Mouse (Mus musculus) forebrain, embryonic 12.5 days (tissue): Measurements from ENCODE around the gene Fez2. TPM values are rescaled to one million over a fixed set of nuclear protein-coding genes. Genes with fewer than 3 reads are reported as not detected.

ENCODE experiments used
- ATAC-seq: fragments of 200-750 bp; cut with Nextera tagmentation; 2 replicates; pipeline ENCODE4 v1.8.0; 2017; ENCODE audit warnings: moderate TSS enrichment; ENCODE audit not compliant: low FRiP score
- H3K27ac ChIP-seq: fragments of 300-500 bp; sonication (generic); 2 replicates; pipeline ENCODE4 v1.5.1; 2016; ENCODE audit warnings: mild to moderate bottlenecking
- H3K27me3 ChIP-seq: fragments of 300-500 bp; sonication (generic); 2 replicates; pipeline ENCODE4 v1.6.1; 2016; ENCODE audit warnings: mild to moderate bottlenecking
- H3K36me3 ChIP-seq: fragments of 300-500 bp; sonication (generic); replicated peaks from 2 replicates; pipeline ENCODE4 v1.6.1; 2016; ENCODE audit warnings: mild to moderate bottlenecking
- H3K4me1 ChIP-seq: fragments of 300-500 bp; sonication (generic); 2 replicates; pipeline ENCODE4 v1.6.1; 2016
- H3K4me2 ChIP-seq: fragments of 300-500 bp; sonication (generic); 2 replicates; pipeline ENCODE4 v1.6.1; 2016; ENCODE audit warnings: mild to moderate bottlenecking, moderate library complexity
- H3K4me3 ChIP-seq: fragments of 300-500 bp; sonication (generic); replicated peaks from 2 replicates; pipeline ENCODE4 v1.5.1; 2016; ENCODE audit warnings: mild to moderate bottlenecking
- H3K9ac ChIP-seq: fragments of 300-500 bp; sonication (generic); 2 replicates; pipeline ENCODE4 v1.6.1; 2016; ENCODE audit warnings: mild to moderate bottlenecking
- H3K9me3 ChIP-seq: fragments of 300-500 bp; sonication (generic); 2 replicates; pipeline ENCODE4 v1.6.1; 2016
- WGBS: fragments of 180-500 bp; shearing (Covaris S2); methylation state at CpG from one replicate; pipeline ENCODE4 v1.1.7; 2016; 5-methylcytosine and 5-hydroxymethylcytosine counted together
- polyA plus RNA-seq: library from polyadenylated mRNA; unstranded; fragments of >200 nt; fragmentation: Nextera tagmentation; extraction: Ambion mirVana; gene quantifications from 2 replicates; pipeline ENCODE4 v1.2.1, GENCODE M21; 2016

Gene Fez2
- polyA plus RNA-seq, 1 experiment from 2014 or later, result 36.2 TPM

- 95% methylated on average over 2 of the region's 2 CpGs for WGBS
- Histone ChIP-seq H3K36me3 (no peaks in the 10 kb centered on the region), H3K4me1 (no peaks in the 10 kb centered on the region), H3K4me2 (no peak overlapping the region), H3K27me3 (no peaks in the 10 kb centered on the region), H3K9ac (no peak overlapping the region), H3K4me3 (no peak overlapping the region), H3K27ac (no peak overlapping the region), H3K9me3 (no peaks in the 10 kb centered on the region)
- ATAC-seq, result no peak
Measured at GRCm38 (mm10) chr17:78440771-78441170, 22.8 kb upstream of the Fez2 start.

- Histone ChIP-seq H3K4me2 (no peak overlapping the region), H3K27me3 (no peaks in the 10 kb centered on the region), H3K27ac (no peak overlapping the region), H3K4me1 (no peaks in the 10 kb centered on the region), H3K36me3 (no peaks in the 10 kb centered on the region), H3K9ac (no peak overlapping the region), H3K4me3 (no peak overlapping the region), H3K9me3 (no peaks in the 10 kb centered on the region)
- no peak for ATAC-seq
- WGBS, result 94% methylated on average over 4 of the region's 4 CpGs
Measured at GRCm38 (mm10) chr17:78437161-78437560, 19.2 kb upstream of the Fez2 start.

GRCm38 (mm10) chr17:78435661-78436060 lies 17.7 kb upstream of the Fez2 start:
- no peak for ATAC-seq
- Histone ChIP-seq H3K4me2 (no peak overlapping the region), H3K4me1 (no peaks in the 10 kb centered on the region), H3K27me3 (no peaks in the 10 kb centered on the region), H3K4me3 (no peak overlapping the region), H3K9me3 (no peaks in the 10 kb centered on the region), H3K36me3 (no peaks in the 10 kb centered on the region), H3K27ac (no peak overlapping the region), H3K9ac (no peak overlapping the region)
- 87% methylated on average over 6 of the region's 6 CpGs for WGBS

GRCm38 (mm10) chr17:78434746-78435145 lies 16.8 kb upstream of the Fez2 start:
- no peak overlapping the region for H3K4me2 ChIP-seq
- H3K4me1 ChIP-seq, result no peaks in the 10 kb centered on the region
- H3K9me3 ChIP-seq, result no peaks in the 10 kb centered on the region
- H3K9ac ChIP-seq, result no peak overlapping the region
- H3K36me3 ChIP-seq, result no peaks in the 10 kb centered on the region
- H3K4me3 ChIP-seq, result no peak overlapping the region
- H3K27me3 ChIP-seq, result no peaks in the 10 kb centered on the region
- 35% methylated on average over 1 of the region's 1 CpGs for WGBS
- no peak for ATAC-seq
- no peak overlapping the region for H3K27ac ChIP-seq

GRCm38 (mm10) chr17:78430374-78430773 lies 12.4 kb upstream of the Fez2 start:
- WGBS, result 72% methylated on average over 8 of the region's 8 CpGs
- ATAC-seq, result no peak
- H3K9me3 ChIP-seq, result 0 out of 2 replicates have a peak, but pooled peaks cover 4% of the 10 kb centered on the region
- H3K27me3 ChIP-seq, result no peaks in the 10 kb centered on the region
- no peak overlapping the region for H3K4me3 ChIP-seq
- H3K36me3 ChIP-seq, result no peaks in the 10 kb centered on the region
- no peak overlapping the region for H3K9ac ChIP-seq
- no peaks in the 10 kb centered on the region for H3K4me1 ChIP-seq
- no peak overlapping the region for H3K27ac ChIP-seq
- no peak overlapping the region for H3K4me2 ChIP-seq

GRCm38 (mm10) chr17:78429051-78429450 lies 11.1 kb upstream of the Fez2 start:
- Histone ChIP-seq H3K36me3 (no peaks in the 10 kb centered on the region), H3K9me3 (0 out of 2 replicates have a peak, but pooled peaks cover 4% of the 10 kb centered on the region), H3K4me1 (no peaks in the 10 kb centered on the region), H3K9ac (no peak overlapping the region), H3K4me3 (no peak overlapping the region), H3K27ac (no peak overlapping the region), H3K4me2 (no peak overlapping the region), H3K27me3 (no peaks in the 10 kb centered on the region)
- 91% methylated on average over 4 of the region's 4 CpGs for WGBS
- no peak for ATAC-seq

- Histone ChIP-seq H3K4me3 (no peak overlapping the region), H3K4me1 (no peaks in the 10 kb centered on the region), H3K9ac (no peak overlapping the region), H3K27ac (no peak overlapping the region), H3K36me3 (no peaks in the 10 kb centered on the region), H3K4me2 (no peak overlapping the region), H3K9me3 (0 out of 2 replicates have a peak, but pooled peaks cover 4% of the 10 kb centered on the region), H3K27me3 (0 out of 2 replicates have a peak, but pooled peaks cover 6% of the 10 kb centered on the region)
- ATAC-seq, result no peak
- WGBS, result 80% methylated on average over 8 of the region's 8 CpGs
Measured at GRCm38 (mm10) chr17:78425026-78425425, 7.1 kb upstream of the Fez2 start.

- Histone ChIP-seq H3K27me3 (peaks cover 6% of the 10 kb centered on the region; the same call in 1 of the 2 replicates), H3K4me1 (0 out of 2 replicates have a peak, but pooled peaks cover 4% of the 10 kb centered on the region), H3K4me3 (no peak overlapping the region), H3K36me3 (no peaks in the 10 kb centered on the region), H3K27ac (no peak overlapping the region), H3K4me2 (no peak overlapping the region), H3K9ac (no peak overlapping the region), H3K9me3 (no peaks in the 10 kb centered on the region)
- 86% methylated on average over 4 of the region's 4 CpGs for WGBS
- no peak for ATAC-seq
Measured at GRCm38 (mm10) chr17:78419216-78419615, 1.3 kb upstream of the Fez2 start.

- Histone ChIP-seq H3K9me3 (no peaks in the 10 kb centered on the region), H3K4me3 (no peak overlapping the region), H3K27ac (no peak overlapping the region), H3K4me1 (peaks cover 9% of the 10 kb centered on the region; the same call in 1 of the 2 replicates), H3K27me3 (no peaks in the 10 kb centered on the region; the same call in 1 of the 2 replicates), H3K9ac (no peak overlapping the region), H3K36me3 (no peaks in the 10 kb centered on the region), H3K4me2 (no peak overlapping the region)
- 91% methylated on average over 2 of the region's 2 CpGs for WGBS
- ATAC-seq, result no peak
Measured at GRCm38 (mm10) chr17:78415255-78415654, 2.7 kb downstream of the Fez2 start.

GRCm38 (mm10) chr17:78409900-78410299 lies 8.1 kb downstream of the Fez2 start:
- H3K36me3 ChIP-seq, result no peaks in the 10 kb centered on the region
- no peaks in the 10 kb centered on the region; the same call in 1 of the 2 replicates for H3K27me3 ChIP-seq
- H3K4me3 ChIP-seq, result no peak overlapping the region
- WGBS, result 35% methylated on average over 2 of the region's 2 CpGs
- no peak overlapping the region for H3K27ac ChIP-seq
- H3K9me3 ChIP-seq, result no peaks in the 10 kb centered on the region
- no peak overlapping the region for H3K4me2 ChIP-seq
- peaks cover 8% of the 10 kb centered on the region; the same call in 1 of the 2 replicates for H3K4me1 ChIP-seq
- H3K9ac ChIP-seq, result no peak overlapping the region
- no peak for ATAC-seq

- H3K9me3 ChIP-seq, result no peaks in the 10 kb centered on the region
- WGBS, result 81% methylated on average over 10 of the region's 10 CpGs
- no peak overlapping the region for H3K4me3 ChIP-seq
- ATAC-seq, result no peak
- peaks cover 6% of the 10 kb centered on the region for H3K36me3 ChIP-seq
- H3K4me2 ChIP-seq, result no peak overlapping the region
- peaks cover 8% of the 10 kb centered on the region; the same call in 1 of the 2 replicates for H3K4me1 ChIP-seq
- H3K27me3 ChIP-seq, result no peaks in the 10 kb centered on the region
- no peak overlapping the region for H3K9ac ChIP-seq
- H3K27ac ChIP-seq, result no peak overlapping the region
Measured at GRCm38 (mm10) chr17:78408386-78408785, 9.6 kb downstream of the Fez2 start.

GRCm38 (mm10) chr17:78407581-78407980 lies 10.4 kb downstream of the Fez2 start:
- Histone ChIP-seq H3K9ac (no peak overlapping the region), H3K36me3 (peaks cover 6% of the 10 kb centered on the region), H3K4me1 (peaks cover 8% of the 10 kb centered on the region; the same call in 1 of the 2 replicates), H3K4me3 (no peak overlapping the region), H3K9me3 (no peaks in the 10 kb centered on the region), H3K27ac (no peak overlapping the region), H3K27me3 (no peaks in the 10 kb centered on the region), H3K4me2 (no peak overlapping the region)
- ATAC-seq, result no peak
- 93% methylated on average over 4 of the region's 4 CpGs for WGBS

GRCm38 (mm10) chr17:78406854-78407253 lies 11.1 kb downstream of the Fez2 start:
- Histone ChIP-seq H3K4me2 (no peak overlapping the region), H3K4me1 (peaks cover 9% of the 10 kb centered on the region; the same call in 1 of the 2 replicates), H3K9ac (no peak overlapping the region), H3K27me3 (no peaks in the 10 kb centered on the region), H3K9me3 (no peaks in the 10 kb centered on the region), H3K27ac (no peak overlapping the region), H3K36me3 (peaks cover 6% of the 10 kb centered on the region), H3K4me3 (no peak overlapping the region)
- no peak for ATAC-seq
- 85% methylated on average over 10 of the region's 10 CpGs for WGBS
